Mouse (Mus musculus): ENCODE results near the gene Cep41.

The Cep41 gene

DNA sequence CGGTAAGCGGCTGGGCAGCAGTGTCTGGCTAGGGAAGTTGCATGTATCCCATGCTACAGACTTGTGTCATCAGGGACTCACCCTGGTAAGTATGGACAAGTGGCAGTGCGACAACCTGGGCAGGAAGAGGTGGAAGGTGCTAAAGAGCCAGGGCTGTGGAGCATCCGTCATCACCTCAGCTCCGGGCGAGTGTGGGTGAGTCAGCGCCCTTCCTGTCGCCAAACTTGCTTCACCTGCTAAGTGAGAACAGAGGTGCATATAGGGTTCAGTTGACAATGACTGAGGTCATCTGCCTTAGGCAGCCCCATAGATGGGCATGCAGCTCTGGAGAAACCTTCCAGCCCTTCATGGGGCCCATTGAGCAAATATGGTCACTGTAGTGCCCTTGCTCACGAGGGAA lies 68.8 kb downstream of the Cep41 start:
- no peak for DNase-seq

DNA sequence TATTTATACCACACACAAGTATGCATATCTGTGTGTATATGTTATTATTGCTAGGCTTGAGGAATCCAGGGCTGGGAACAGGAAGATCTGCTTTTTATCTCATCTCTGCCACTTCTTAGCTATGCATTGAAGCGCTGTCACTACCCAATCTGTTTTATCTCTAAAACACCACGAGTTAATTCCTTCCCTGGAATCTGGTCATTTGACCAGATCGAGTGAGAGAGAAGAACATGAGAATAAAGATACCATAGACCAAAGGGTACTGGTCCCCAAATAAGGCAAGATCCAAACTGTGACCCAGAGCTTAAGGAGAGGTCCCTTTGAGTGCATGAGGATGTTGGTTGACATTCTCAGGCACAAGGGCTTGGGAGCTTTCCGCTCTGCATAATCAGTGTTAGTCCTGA lies 71.6 kb downstream of the Cep41 start:
- no peak for DNase-seq

DNA sequence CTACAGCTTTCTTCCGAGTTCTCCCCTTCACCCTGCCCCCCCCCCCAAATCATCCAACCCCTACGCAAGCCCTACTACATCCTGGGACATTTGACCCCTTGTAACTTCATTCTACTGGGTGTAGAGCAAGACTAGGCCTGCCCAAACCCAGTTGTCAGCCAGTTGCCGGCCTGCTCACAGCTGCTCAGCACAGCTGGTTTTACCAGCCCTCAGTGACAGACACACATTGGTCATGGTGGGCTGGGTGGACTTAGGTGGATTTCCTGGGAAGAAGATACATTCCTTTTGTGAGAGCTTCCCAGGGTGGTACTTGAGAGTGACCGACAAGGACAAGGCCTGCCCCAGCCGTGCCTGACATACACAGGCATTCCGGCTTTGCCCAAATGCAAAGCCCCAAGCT lies 72.6 kb downstream of the Cep41 start:
- DNase-seq = no peak

DNA sequence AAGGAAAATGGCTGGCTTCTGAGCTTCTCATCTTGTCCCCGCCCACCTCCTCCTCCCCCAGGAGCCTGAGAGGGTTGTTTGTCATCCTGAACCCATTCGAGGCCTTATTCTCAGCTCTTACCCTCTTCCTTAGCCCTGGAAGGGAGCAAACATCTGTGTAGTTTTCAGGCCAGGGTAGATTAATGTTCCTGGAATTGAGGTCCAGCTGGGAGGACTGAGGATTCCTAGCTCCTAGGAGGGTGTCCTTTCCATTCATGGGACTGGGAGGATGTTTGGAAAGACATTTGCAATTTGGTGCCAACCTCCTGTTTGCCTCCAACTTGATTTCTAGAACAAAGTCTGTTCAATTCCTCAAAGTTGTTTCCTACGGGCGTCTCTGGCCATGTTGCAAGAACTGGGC lies 73.0 kb downstream of the Cep41 start:
- no peak for DNase-seq

DNA sequence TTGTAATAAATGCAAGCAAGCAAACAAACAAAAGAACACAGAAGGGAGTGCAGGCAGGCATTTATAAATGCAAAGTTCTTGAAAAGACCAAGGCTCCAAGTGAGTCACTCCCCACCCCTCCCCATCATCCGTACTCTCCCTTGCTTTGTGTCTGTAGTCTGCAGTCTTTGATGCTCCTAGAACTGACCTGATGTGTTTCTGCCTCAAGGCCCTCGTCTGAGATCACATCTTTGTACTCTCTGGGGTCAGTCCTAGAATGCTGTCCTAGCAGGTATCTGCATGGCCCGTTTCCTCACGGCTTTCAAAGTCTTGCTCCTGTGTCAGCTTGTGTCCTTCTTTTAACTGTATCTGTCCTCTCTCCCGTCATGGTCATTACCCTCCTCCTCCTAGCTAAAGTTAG lies 73.9 kb downstream of the Cep41 start:
- no peak for DNase-seq

DNA sequence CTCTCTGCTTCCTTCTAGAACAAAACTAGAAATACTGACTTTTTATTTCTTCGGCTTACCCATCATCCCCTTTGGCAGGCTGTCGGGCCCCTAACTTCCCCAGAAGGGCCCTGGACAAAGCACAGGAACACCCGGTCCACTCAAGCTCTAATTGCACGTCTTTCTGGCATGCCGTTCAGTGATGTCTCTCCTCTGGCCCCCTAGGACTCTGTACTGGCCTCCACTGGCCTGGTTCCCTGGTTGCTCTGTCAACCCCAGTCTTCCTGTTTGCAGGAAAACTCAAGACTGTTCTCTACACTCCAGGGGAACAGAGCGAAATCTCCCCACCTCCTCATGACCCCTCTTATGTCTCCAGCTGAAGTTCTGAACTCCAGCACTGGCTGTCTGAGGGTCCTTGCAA lies 74.8 kb downstream of the Cep41 start:
- no peak for DNase-seq

DNA sequence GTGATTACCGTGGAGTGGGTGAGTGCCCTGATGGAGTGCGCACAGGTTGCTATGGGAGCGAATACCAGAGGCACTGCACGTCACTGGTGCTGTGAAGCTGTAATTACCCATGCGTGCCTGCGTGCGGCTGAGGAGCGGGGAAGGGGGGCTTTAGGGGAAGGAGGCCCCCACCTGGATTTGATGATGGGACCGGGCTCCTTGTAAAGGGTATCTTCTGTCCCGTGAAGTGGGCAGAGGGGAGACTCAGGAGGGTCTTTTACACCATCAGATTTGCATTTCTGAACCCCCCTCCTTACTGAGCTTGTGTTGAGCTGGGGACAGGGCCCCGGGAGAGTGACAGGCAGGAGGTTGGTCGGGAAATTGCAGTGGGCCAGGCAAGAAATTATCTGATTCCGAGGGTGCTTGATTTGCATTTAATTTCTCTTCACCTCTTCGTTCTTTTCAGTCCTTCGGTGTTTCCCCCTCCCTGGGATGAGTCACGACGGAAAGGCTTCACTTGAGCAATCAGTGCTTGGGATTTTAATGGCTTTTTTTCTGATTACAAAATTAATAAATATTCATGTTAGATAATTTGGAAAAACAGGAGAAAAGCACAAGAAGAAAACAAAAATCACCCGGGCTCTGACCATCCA lies 75.5 kb downstream of the Cep41 start:
- DNase-seq = peak; percentile 21

DNA sequence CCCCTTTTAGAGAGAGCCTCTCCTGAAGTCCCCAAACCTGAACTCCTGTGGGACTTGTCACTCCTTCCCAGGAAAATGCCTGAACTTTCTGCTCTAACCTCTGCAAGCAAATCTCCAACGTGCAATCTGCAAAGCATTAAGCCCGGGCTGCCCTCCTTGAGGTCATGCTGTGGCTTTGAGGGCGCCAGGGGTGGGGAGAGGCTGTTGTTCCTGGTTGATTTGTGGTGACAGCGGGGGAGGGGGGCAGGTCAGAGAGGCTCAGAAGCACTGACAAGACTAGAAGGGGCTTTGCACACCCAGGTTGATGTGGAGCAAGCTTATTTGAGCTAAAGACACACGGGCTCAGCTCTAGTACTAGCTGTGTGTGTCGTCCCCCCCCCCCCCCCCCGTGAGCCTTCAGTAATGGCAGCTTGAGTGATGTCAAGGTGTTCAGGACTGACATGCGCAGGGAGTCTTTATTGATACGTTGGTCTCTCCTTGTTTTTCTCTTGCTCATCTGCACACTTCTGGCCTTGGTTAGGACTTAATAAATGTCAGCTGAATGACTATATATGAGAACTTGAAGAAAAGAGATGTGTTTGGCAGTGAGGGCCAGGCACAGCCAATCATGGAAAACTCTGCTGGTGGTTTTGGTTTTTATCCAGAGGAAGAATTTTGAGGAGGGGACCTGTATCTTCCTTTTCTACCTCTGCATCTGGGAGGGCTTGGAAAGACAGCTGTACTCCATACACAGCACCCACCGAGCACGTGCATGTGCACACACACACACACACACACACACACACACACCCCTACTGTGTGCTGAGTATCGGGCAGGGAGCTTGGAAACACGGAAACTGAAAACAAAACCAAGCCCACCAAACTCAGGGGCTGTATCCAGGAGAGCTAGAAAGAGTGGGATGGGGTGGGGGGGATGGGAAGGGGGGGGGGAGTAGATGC lies 76.3 kb downstream of the Cep41 start:
- DNase-seq = peak; percentile 27

DNA sequence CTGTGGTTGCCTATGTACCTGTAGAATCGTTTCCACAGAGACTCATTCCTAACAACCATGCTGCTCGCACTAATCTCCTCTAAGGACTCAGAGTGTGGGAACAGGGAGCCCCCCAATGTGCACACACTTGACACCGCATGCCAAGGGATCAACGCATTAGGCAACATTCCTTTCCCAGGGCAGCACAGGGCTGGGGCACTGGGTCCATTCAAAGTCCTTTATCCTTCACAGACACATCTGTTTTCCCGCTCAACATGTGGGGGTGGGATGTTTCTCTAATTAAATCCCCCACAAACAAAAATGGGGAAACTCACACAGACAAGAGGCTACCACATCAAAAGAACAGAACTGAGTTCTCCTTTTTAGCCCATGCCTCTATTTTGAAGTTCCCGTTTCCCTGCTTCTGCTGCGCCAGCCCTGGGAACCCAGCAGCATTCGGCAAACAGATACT lies 77.0 kb downstream of the Cep41 start:
- no peak for DNase-seq

DNA sequence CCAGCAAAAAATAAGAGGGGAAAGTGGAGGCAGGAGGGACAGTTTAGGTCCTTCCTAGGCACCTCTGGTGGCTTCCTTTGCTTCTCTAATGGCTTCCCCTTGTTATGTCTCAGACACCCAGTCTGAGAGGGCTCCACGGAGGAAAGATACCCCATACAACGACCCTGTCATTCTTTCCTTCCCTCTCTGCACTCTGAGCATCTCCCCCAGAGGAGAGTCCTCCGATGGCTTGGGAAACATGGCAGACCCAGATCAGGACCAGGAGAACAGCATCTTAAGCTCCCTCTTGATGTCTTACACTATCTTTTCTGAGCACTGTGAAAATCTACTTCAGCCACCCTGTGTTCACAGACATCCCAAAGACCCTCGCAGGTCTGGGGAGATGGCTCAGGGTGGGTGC lies 77.8 kb downstream of the Cep41 start:
- DNase-seq = no peak

DNA sequence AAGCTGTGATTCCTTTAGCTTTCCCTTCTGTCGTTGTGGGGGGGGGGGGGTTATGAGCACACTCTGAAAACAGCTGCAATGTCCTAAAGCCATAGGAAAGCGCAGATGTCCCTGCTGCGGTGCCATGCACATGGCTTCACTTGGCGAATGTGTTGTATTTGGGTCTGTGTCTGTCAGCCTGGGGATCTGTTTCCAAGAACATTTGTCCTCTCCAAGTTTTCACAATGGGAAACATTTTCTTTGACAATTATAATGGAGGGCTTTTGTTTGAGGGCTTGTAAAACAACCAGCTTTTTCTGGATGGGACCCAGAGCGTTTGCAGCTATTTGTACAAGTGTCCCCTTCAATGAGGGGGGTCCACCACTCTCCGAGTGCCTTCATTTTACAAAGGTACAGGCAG lies 79.3 kb downstream of the Cep41 start:
- DNase-seq = no peak

DNA sequence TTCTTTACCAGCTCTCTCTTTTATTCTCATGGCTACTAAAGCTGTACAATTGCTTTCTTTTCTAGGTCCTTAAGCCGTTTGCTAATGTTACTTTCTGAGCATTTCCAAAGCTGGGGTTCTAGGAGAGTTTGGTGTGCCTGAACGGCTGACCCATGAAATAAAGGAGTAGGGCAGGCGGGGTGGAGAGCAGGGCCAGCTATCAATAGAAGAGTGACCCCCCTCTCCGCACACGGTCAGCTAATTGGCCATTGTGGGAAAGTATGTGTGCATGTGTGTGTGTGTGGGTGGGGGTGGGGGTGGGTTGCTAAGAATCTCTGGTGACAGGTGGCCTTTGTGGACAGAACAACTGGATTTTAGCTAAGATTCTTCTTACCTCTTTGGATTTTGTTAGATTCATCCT lies 82.3 kb downstream of the Cep41 start:
- no peak for DNase-seq

DNA sequence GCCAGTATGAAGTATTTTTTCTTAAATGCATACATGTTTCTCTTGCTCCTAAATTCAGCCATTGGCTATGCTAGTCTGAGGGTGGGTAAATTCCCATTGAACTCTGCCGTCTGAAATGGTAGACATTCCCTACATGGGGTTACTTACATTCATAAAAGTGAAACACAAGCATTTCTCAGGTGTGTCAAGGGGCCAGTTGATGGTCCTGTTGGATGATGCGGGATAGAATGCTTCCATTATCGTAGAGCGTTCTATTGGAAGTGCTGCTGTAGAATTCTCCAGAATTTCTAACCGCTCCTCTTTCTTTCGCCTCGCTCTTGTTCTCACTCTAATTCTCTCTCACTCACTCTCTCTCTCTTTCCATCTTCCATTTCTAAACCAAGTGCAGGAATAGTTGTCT lies 82.8 kb downstream of the Cep41 start, which contains the start of gene Cpa5:
Cpa5 (plus strand) TSS at position 301 of the 400 bp plus-strand sequence.
- DNase-seq = no peak

DNA sequence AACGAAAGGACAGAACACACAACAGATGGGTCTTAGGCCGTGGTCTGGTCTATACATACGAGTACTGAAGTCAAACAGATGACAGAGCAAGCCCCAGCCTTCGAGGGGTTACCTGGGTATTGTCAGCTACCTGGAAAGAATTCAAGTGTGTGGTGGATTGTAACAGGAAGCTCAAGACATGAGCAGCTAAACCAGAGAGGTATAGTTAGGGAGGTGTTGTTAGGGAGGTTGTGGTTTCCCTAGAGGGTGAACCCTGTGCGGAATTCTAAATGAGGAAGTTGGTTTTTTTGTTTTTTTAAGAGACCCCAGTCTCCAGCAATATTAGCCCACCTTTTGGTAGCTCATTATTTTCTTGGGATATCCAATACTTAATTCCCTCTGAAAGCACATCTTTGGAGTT lies 87.9 kb downstream of the Cep41 start:
- DNase-seq = no peak

DNA sequence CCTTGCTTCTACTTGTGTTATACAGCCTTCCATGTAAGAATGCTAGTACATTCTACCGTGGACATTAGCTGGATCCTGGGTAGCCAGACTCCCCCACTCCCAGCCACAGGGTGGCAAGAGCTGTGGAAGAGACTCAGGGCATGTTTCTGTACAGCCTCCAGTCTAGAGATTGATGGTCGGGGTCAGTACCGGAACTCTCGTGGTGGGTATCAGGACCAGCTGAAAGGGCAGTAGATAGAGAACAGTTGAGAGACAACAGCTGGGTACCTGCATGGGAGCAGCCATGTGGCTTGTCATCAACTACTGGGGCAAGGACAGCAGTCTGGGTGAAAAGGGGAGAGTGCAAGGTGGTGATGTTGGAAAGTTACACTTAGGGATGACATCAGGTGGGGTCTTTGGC lies 88.4 kb downstream of the Cep41 start:
- DNase-seq = no peak

DNA sequence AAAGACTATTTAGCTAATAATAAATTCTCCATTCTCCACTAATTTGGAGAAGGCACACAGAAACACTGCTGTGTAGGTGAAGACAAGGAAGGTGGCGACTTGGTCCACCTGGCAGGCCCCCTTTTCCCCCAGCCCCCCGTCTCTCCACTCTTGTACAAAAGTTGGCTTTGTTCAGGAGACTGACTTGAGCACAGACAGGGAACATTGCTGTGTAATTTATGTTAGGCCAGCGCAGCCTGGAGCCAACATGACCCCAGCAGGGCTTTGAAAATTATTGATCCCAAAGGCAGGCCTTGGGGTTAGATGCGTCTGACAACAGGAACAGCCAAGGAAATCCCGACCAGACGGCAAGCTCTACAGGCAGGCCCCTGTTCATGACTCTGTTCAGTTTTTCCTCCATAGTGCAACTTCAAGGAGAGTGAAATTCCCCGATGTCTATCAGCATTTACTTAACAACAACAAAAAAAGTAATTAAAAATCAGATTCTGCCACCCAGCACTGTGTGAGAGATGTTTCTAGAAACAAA lies 89.1 kb downstream of the Cep41 start:
- no peak for DNase-seq
